Mouse (Mus musculus) heart, postnatal 0 days (tissue): Measurements from ENCODE around the gene Syngr1. TPM values are rescaled to one million over a fixed set of nuclear protein-coding genes. Genes with fewer than 3 reads are reported as not detected.

Experiments used
- ATAC-seq: fragments of 200-750 bp; cut with Nextera tagmentation; 2 replicates; pipeline ENCODE4 v1.8.0; 2017; ENCODE audit warnings: low read depth, moderate number of reproducible peaks, moderate library complexity; ENCODE audit not compliant: insufficient read depth
- DNase-seq: peaks from one replicate; pipeline ENCODE4 v3.0.0-alpha.2; 2016; ENCODE audit warnings: low spot score
- H3K27ac ChIP-seq: fragments of 300-500 bp; sonication (generic); 2 replicates; pipeline ENCODE4 v1.5.1; 2014; ENCODE audit warnings: low read depth, mild to moderate bottlenecking
- H3K27me3 ChIP-seq: fragments of 300-500 bp; sonication (generic); 2 replicates; pipeline ENCODE4 v1.6.1; 2014; ENCODE audit warnings: low read length, mixed read lengths; ENCODE audit not compliant: control insufficient read depth, insufficient read depth
- H3K36me3 ChIP-seq: fragments of 300-500 bp; sonication (generic); replicated peaks from 2 replicates; pipeline ENCODE4 v1.6.1; 2014; ENCODE audit warnings: low read length, mixed read lengths; ENCODE audit not compliant: control insufficient read depth, insufficient read depth
- H3K4me1 ChIP-seq: fragments of 300-500 bp; sonication (generic); 2 replicates; pipeline ENCODE4 v1.6.1; 2014; ENCODE audit warnings: antibody characterized with exemption; ENCODE audit not compliant: control insufficient read depth, insufficient read depth
- H3K4me2 ChIP-seq: fragments of 300-500 bp; sonication (generic); 2 replicates; pipeline ENCODE4 v1.6.1; 2014; ENCODE audit warnings: low read depth, mild to moderate bottlenecking, low read length, moderate library complexity
- H3K4me3 ChIP-seq: fragments of 300-500 bp; sonication (generic); 2 replicates; pipeline ENCODE4 v1.5.1; 2014; ENCODE audit warnings: low read depth, low read length
- H3K9ac ChIP-seq: fragments of 300-500 bp; sonication (generic); replicated peaks from 2 replicates; pipeline ENCODE4 v1.6.1; 2014; ENCODE audit warnings: low read depth, low read length, mixed read lengths
- H3K9me3 ChIP-seq: fragments of 300-500 bp; sonication (generic); replicated peaks from 2 replicates; pipeline ENCODE4 v1.6.1; 2016; ENCODE audit warnings: low read length; ENCODE audit not compliant: control insufficient read depth
- CTCF ChIP-seq: IDR thresholded peaks from 2 replicates; pipeline ENCODE4 v1.5.1; 2016; ENCODE audit warnings: antibody characterized with exemption, control low read depth, low read depth
- EP300 ChIP-seq: IDR thresholded peaks from 2 replicates; pipeline ENCODE4 v1.6.1; 2016; ENCODE audit warnings: antibody characterized with exemption, low read depth
- WGBS: fragments of 180-500 bp; shearing (Covaris S2); extraction: QIAGEN DNeasy Blood & Tissue Kit; methylation state at CpG from one replicate; pipeline ENCODE4 v1.1.7; 2014; 5-methylcytosine and 5-hydroxymethylcytosine counted together
- polyA plus RNA-seq: library from polyadenylated mRNA; unstranded; fragments of >200 nt; fragmentation: Nextera tagmentation; extraction: Ambion mirVana; gene quantifications from 2 replicates; pipeline ENCODE4 v1.2.1, GENCODE M21; 2015
- total RNA-seq: library from RNA; depleted of rRNA; stranded (reverse); fragments of >200 nt; gene quantifications from 2 replicates; pipeline ENCODE4 v1.2.3, GENCODE M21; 2014; ENCODE audit warnings: low replicate concordance

Gene Syngr1
- total and polyA plus RNA-seq, 2 experiments from 2014 or later: 140 to 144 TPM

DNA sequence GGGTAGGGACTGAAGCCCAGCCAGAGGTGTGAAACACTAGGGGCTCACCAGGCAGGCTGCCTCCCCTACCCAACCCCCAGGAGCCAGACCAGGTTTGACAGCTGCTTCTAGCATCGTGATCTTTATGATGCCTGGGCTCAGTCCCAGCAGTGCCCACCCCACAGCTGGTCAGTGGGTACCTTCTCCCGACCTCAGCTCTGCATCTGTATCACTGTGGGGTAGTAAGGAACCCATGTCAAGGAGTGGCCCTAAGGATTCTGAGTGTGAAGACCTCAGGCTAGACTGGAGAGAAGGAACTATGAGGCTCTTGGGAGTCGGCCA, 15.8 kb upstream of the Syngr1 start:
- ATAC-seq (no peak), DNase-seq (no peak)
- Histone ChIP-seq H3K4me3 (no peak overlapping the region), H3K4me2 (no peak overlapping the region), H3K36me3 (peaks cover 35% of the 10 kb centered on the region), H3K4me1 (peaks cover 21% of the 10 kb centered on the region), H3K9me3 (no peaks in the 10 kb centered on the region), H3K27ac (peak overlapping the region; percentile 31; the same call in 1 of the 2 replicates), H3K27me3 (no peaks in the 10 kb centered on the region), H3K9ac (no peak overlapping the region)
- 40% methylated on average over 3 of the region's 3 CpGs for WGBS
- no peak for TF ChIP-seq EP300
- TF ChIP-seq CTCF: no peak

- no peaks in the 10 kb centered on the region for H3K27me3 ChIP-seq
- ATAC-seq: no peak
- H3K4me2 ChIP-seq: no peak overlapping the region
- peak overlapping the region; percentile 22; the same call in 1 of the 2 replicates for H3K27ac ChIP-seq
- no peak for DNase-seq
- H3K9ac ChIP-seq: no peak overlapping the region
- H3K36me3 ChIP-seq: peaks cover 40% of the 10 kb centered on the region
- TF ChIP-seq EP300 (no peak), CTCF (no peak)
- peaks cover 18% of the 10 kb centered on the region; the same call in 1 of the 2 replicates for H3K4me1 ChIP-seq
- WGBS: 34% methylated on average over 5 of the region's 5 CpGs
- H3K9me3 ChIP-seq: no peaks in the 10 kb centered on the region
- H3K4me3 ChIP-seq: no peak overlapping the region
Observed at GRCm38 (mm10) chr15:80075733-80076337, 15.3 kb upstream of the Syngr1 start.

DNA sequence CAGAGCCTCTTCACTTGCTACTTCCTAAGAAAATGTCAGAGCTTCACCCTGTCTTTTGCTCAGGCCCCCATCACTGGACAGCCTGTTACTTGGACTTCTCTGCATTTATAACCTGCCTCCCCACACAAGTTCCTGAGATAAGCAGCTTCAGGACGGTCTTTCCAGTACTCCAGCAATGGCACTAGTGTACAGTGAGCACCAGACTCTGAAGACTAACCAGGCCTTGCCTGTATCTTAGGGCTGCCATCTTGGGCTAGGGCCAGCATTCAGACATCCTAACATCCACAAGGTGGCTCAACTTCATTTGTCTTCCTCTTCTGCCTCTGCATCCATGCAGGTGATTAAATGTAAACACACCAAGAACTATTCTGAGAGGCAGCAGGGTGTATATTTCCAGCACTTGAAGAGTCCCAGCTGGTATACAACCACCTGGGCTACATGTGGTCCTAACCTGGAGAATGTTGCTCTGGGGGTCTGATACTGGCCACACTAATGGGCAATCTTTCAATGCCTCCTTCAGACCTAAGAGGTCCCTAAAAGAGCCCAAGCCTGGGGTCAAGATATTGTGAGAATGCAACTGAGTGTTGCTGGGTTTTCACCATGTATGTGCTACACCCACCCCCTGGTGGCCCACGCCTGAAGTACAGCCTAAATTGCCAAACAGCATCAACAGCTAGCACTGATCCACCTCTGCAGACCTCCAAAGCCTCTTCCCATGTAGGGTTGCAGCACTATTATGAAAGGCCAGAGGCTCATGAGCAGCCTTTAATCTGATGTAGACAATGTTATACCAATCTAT, 14.6 kb upstream of the Syngr1 start:
- DNase-seq: peak; percentile 57
- H3K27ac ChIP-seq: peak overlapping the region; percentile 22; the same call in 1 of the 2 replicates
- H3K27me3 ChIP-seq: no peaks in the 10 kb centered on the region
- no peaks in the 10 kb centered on the region for H3K9me3 ChIP-seq
- peaks cover 15% of the 10 kb centered on the region; the same call in 1 of the 2 replicates for H3K4me1 ChIP-seq
- H3K4me2 ChIP-seq: no peak overlapping the region
- TF ChIP-seq CTCF (peak; percentile 87), EP300 (no peak)
- 7% methylated on average over 2 of the region's 2 CpGs for WGBS
- H3K36me3 ChIP-seq: peaks cover 47% of the 10 kb centered on the region
- peak; percentile 43; the same call in 1 of the 2 replicates for ATAC-seq
- H3K4me3 ChIP-seq: no peak overlapping the region
- H3K9ac ChIP-seq: no peak overlapping the region

DNA sequence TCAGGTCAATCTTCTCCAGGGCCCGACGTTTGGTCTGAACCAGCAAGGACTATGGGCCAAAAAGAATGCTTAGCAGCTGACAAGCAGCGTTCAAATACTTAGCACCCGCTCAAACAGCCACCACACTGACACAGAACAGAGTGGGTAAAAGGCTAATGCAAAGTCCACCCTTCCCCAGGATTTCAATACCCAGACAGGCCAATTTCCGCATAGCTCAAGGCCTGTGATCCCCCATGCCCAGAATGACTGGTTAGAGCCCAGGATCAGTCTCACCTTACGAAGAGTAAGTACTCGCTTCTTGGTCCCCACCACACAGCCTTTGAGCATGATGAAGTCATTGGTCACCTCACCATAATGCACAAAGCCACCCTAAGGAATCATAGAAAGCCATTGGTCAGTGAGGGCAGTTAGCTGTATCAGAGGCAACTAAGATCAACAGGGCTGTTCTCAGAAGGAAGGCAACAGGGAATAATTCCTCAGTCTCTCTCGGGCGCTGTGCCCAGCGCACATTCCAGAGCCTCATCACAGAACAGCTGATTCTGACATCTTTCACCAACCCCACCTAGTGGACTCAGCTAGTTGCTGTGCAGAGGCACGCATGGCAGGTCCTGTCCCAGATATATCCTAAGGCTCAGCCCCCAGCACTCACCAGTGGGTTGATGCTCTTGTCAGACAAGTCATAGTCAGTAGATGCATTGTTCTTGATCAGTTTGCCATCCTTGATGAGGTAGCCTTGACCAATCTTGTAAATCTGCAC, 12.9 kb upstream of the Syngr1 start:
- Histone ChIP-seq H3K9me3 (no peaks in the 10 kb centered on the region), H3K4me2 (no peak overlapping the region), H3K27me3 (no peaks in the 10 kb centered on the region), H3K36me3 (peaks cover 52% of the 10 kb centered on the region), H3K9ac (no peak overlapping the region), H3K27ac (no peak overlapping the region), H3K4me1 (0 out of 2 replicates have a peak, but pooled peaks cover 13% of the 10 kb centered on the region), H3K4me3 (no peak overlapping the region)
- DNase-seq (no peak), ATAC-seq (0 out of 2 replicates have a peak, but pooled peaks have one; percentile 8)
- no peak for TF ChIP-seq EP300
- TF ChIP-seq CTCF: peak; percentile 25; the same call in 1 of the 2 replicates
- 58% methylated on average over 11 of the region's 11 CpGs for WGBS

GRCm38 (mm10) chr15:80079129-80079668, 11.9 kb upstream of the Syngr1 start:
- Histone ChIP-seq H3K36me3 (peaks cover 52% of the 10 kb centered on the region), H3K27me3 (no peaks in the 10 kb centered on the region), H3K9ac (no peak overlapping the region), H3K4me2 (no peak overlapping the region), H3K9me3 (no peaks in the 10 kb centered on the region), H3K4me1 (0 out of 2 replicates have a peak, but pooled peaks cover 18% of the 10 kb centered on the region), H3K4me3 (no peak overlapping the region), H3K27ac (no peak overlapping the region)
- WGBS: 88% methylated on average over 5 of the region's 5 CpGs
- no peak for TF ChIP-seq EP300
- TF ChIP-seq CTCF: no peak
- DNase-seq (no peak), ATAC-seq (no peak)
